Mouse (Mus musculus) kidney, embryonic 14.5 days (tissue): ENCODE results near the gene Ifnk. TPM values are rescaled to one million over a fixed set of nuclear protein-coding genes. Genes with fewer than 3 reads are reported as not detected.

Source experiments
- ATAC-seq: fragments of 200-750 bp; cut with Nextera tagmentation; 2 replicates; pipeline ENCODE4 v1.8.0; 2017; ENCODE audit warnings: moderate number of reproducible peaks, mild to moderate bottlenecking, moderate TSS enrichment, moderate library complexity; ENCODE audit not compliant: low FRiP score, low TSS enrichment
- H3K27ac ChIP-seq: fragments of 300-500 bp; sonication (generic); 2 replicates; pipeline ENCODE4 v1.5.1; 2014; ENCODE audit warnings: low read depth, mild to moderate bottlenecking, low read length, moderate library complexity, mixed read lengths
- H3K27me3 ChIP-seq: fragments of 300-500 bp; sonication (generic); 2 replicates; pipeline ENCODE4 v1.6.1; 2014; ENCODE audit warnings: mild to moderate bottlenecking, low read length; ENCODE audit not compliant: control insufficient read depth, insufficient read depth
- H3K36me3 ChIP-seq: fragments of 300-500 bp; sonication (generic); 2 replicates; pipeline ENCODE4 v1.6.1; 2014; ENCODE audit warnings: low read length, mixed read lengths; ENCODE audit not compliant: control insufficient read depth, insufficient read depth
- H3K4me1 ChIP-seq: fragments of 300-500 bp; sonication (generic); 2 replicates; pipeline ENCODE4 v1.6.1; 2014; ENCODE audit warnings: low read length, mixed read lengths; ENCODE audit not compliant: control insufficient read depth, insufficient read depth
- H3K4me2 ChIP-seq: fragments of 300-500 bp; sonication (generic); replicated peaks from 2 replicates; pipeline ENCODE4 v1.6.1; 2014; ENCODE audit warnings: low read depth, mild to moderate bottlenecking, low read length
- H3K4me3 ChIP-seq: fragments of 300-500 bp; sonication (generic); 2 replicates; pipeline ENCODE4 v1.5.1; 2014; ENCODE audit warnings: mild to moderate bottlenecking, low read length
- H3K9ac ChIP-seq: fragments of 300-500 bp; sonication (generic); 2 replicates; pipeline ENCODE4 v1.6.1; 2014; ENCODE audit warnings: low read depth, mild to moderate bottlenecking, low read length, moderate library complexity
- H3K9me3 ChIP-seq: fragments of 300-500 bp; sonication (generic); 2 replicates; pipeline ENCODE4 v1.6.1; 2016; ENCODE audit warnings: low read length; ENCODE audit not compliant: control insufficient read depth
- WGBS: fragments of 180-500 bp; shearing (Covaris S2); extraction: QIAGEN DNeasy Blood & Tissue Kit; methylation state at CpG from one replicate; pipeline ENCODE4 v1.1.7; 2014; 5-methylcytosine and 5-hydroxymethylcytosine counted together
- polyA plus RNA-seq: library from polyadenylated mRNA; unstranded; fragments of >200 nt; fragmentation: Nextera tagmentation; extraction: Ambion mirVana; gene quantifications from 2 replicates; pipeline ENCODE4 v1.2.1, GENCODE M21; 2014

Ifnk gene
- polyA plus RNA-seq, 1 experiment from 2014 or later, result 0.55 TPM

- Histone ChIP-seq H3K27ac (no peak overlapping the region), H3K36me3 (no peaks in the 10 kb centered on the region), H3K4me1 (0 out of 2 replicates have a peak, but pooled peaks cover 3% of the 10 kb centered on the region), H3K4me3 (no peak overlapping the region), H3K27me3 (no peaks in the 10 kb centered on the region), H3K9ac (no peak overlapping the region), H3K4me2 (no peak overlapping the region), H3K9me3 (no peaks in the 10 kb centered on the region)
- 87% methylated on average over 4 of the region's 4 CpGs for WGBS
- ATAC-seq, result no peak
These were observed 18.4 kb upstream of the Ifnk start for GRCm38 (mm10) chr4:35133411-35133810.

DNA sequence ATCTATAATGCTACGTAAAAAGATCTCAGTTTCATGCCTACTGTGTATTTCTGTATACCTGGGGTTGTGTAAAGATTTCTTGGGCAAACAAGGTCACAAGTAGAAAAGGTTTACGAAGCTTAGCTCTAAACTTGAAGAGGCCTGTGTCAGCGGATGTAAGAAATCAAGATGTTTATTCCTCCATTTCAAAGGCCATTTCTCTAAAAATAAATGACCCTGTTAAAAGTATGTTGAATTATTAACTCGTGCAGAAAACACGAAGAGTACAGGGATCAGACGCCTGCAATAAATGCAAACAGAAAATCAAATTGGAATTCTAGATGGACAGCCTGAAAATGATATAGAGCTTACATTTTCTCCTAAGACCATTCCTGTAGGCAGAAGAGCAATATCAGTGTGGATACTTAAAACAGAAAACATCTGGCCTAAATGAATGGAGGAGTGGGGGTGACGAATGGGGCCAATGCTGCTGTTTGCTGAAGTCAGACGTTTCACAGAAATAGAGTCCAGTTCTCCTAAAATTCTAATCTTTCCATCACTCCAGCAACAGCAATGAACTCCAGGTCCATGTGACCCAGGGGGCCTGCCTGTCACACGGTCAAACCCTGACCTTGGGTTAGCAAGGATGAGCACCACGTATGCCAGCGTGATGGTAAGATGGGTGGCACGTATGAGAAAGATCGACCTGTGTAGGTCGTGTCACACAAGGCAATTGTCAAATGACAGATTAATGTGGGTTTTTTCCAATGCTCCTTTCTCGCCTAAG is 16.8 kb upstream of the Ifnk start:
- no peaks in the 10 kb centered on the region for H3K36me3 ChIP-seq
- WGBS, result 48% methylated on average over 15 of the region's 15 CpGs

GRCm38 (mm10) chr4:35135806-35136205 is 16.1 kb upstream of the Ifnk start:
- Histone ChIP-seq H3K27ac (no peak overlapping the region), H3K27me3 (no peaks in the 10 kb centered on the region), H3K36me3 (no peaks in the 10 kb centered on the region), H3K4me2 (no peak overlapping the region), H3K4me3 (no peak overlapping the region), H3K4me1 (0 out of 2 replicates have a peak, but pooled peaks cover 3% of the 10 kb centered on the region), H3K9ac (no peak overlapping the region), H3K9me3 (no peaks in the 10 kb centered on the region)
- no peak for ATAC-seq
- WGBS, result 72% methylated on average over 4 of the region's 4 CpGs

More for the DNA sequence above, 16.8 kb upstream of the Ifnk start:
- Histone ChIP-seq H3K4me2 (no peak overlapping the region), H3K9ac (no peak overlapping the region), H3K27me3 (no peaks in the 10 kb centered on the region), H3K27ac (no peak overlapping the region), H3K4me1 (0 out of 2 replicates have a peak, but pooled peaks cover 3% of the 10 kb centered on the region), H3K9me3 (no peaks in the 10 kb centered on the region), H3K4me3 (no peak overlapping the region)
- no peak for ATAC-seq

DNA sequence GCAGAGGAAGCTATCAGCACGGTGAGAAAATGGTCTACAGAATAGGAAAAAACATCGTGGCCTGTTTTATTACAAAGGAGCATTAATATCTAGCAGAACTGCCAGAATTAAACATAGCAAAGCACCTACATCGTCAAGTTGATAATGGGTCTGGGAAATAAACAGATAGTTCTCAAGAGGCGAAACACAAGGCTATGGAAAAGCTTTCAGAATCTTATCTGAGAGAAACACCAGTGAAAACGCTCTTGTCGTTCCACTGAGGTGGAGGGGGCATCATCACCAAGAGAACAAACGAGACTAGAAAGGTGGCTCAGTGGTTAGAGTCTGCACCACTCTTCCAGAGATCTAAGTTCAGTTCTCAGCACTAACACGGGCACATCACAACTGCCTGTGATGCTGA is 14.9 kb upstream of the Ifnk start:
- H3K4me1 ChIP-seq, result 0 out of 2 replicates have a peak, but pooled peaks cover 3% of the 10 kb centered on the region
- no peaks in the 10 kb centered on the region for H3K9me3 ChIP-seq
- no peak for ATAC-seq
- 87% methylated on average over 8 of the region's 8 CpGs for WGBS
- no peak overlapping the region for H3K27ac ChIP-seq
- H3K4me3 ChIP-seq, result no peak overlapping the region
- H3K9ac ChIP-seq, result no peak overlapping the region
- no peak overlapping the region for H3K4me2 ChIP-seq
- H3K27me3 ChIP-seq, result no peaks in the 10 kb centered on the region
- H3K36me3 ChIP-seq, result no peaks in the 10 kb centered on the region

- ATAC-seq, result peak; percentile 32; the same call in 1 of the 2 replicates
- H3K9me3 ChIP-seq, result no peaks in the 10 kb centered on the region
These were observed 13.8 kb upstream of the Ifnk start for GRCm38 (mm10) chr4:35138077-35138476.

GRCm38 (mm10) chr4:35140317-35140716 is 11.5 kb upstream of the Ifnk start:
- Histone ChIP-seq H3K36me3 (no peaks in the 10 kb centered on the region), H3K9me3 (no peaks in the 10 kb centered on the region), H3K27ac (no peak overlapping the region), H3K4me1 (0 out of 2 replicates have a peak, but pooled peaks cover 3% of the 10 kb centered on the region), H3K9ac (no peak overlapping the region), H3K27me3 (no peaks in the 10 kb centered on the region), H3K4me3 (no peak overlapping the region), H3K4me2 (no peak overlapping the region)
- 41% methylated on average over 6 of the region's 6 CpGs for WGBS
- no peak for ATAC-seq

More at GRCm38 (mm10) chr4:35138077-35138476, 13.8 kb upstream of the Ifnk start:
- Histone ChIP-seq H3K4me1 (0 out of 2 replicates have a peak, but pooled peaks cover 3% of the 10 kb centered on the region), H3K36me3 (no peaks in the 10 kb centered on the region), H3K4me3 (no peak overlapping the region), H3K27me3 (no peaks in the 10 kb centered on the region), H3K9ac (no peak overlapping the region), H3K4me2 (no peak overlapping the region), H3K27ac (no peak overlapping the region)
- 44% methylated on average over 6 of the region's 6 CpGs for WGBS

- Histone ChIP-seq H3K9ac (0 out of 2 replicates have a peak overlapping the region, but pooled peaks have one; percentile 12), H3K36me3 (no peaks in the 10 kb centered on the region), H3K4me3 (no peak overlapping the region), H3K27me3 (no peaks in the 10 kb centered on the region), H3K9me3 (no peaks in the 10 kb centered on the region), H3K4me2 (no peak overlapping the region), H3K4me1 (no peaks in the 10 kb centered on the region), H3K27ac (no peak overlapping the region)
- WGBS, result 69% methylated on average over 12 of the region's 12 CpGs
- ATAC-seq, result no peak
These were observed 8.3 kb upstream of the Ifnk start for GRCm38 (mm10) chr4:35143472-35144102.

DNA sequence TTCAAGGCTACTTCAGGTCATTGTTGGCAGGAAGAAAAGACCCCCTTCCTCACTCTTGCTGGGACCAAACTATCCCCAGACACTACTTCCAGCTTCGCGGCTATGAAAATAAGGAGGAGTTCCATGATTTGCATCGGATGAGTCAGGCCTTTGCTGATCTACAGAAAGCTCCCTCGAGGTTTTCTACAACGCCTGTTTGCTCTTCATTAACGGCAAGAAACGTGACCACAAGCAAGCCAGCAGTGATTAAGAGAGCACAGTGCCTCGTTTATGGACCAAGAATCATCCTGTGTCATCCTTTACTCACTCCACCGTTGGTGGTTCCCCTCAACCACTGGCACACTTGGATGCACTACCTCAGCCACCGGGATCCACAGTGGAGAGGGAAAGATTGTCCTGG is 6.1 kb upstream of the Ifnk start:
- Histone ChIP-seq H3K9ac (no peak overlapping the region), H3K27ac (no peak overlapping the region), H3K36me3 (no peaks in the 10 kb centered on the region), H3K4me1 (no peaks in the 10 kb centered on the region), H3K27me3 (no peaks in the 10 kb centered on the region), H3K9me3 (no peaks in the 10 kb centered on the region), H3K4me3 (no peak overlapping the region), H3K4me2 (no peak overlapping the region)
- 87% methylated on average over 10 of the region's 10 CpGs for WGBS
- no peak for ATAC-seq

DNA sequence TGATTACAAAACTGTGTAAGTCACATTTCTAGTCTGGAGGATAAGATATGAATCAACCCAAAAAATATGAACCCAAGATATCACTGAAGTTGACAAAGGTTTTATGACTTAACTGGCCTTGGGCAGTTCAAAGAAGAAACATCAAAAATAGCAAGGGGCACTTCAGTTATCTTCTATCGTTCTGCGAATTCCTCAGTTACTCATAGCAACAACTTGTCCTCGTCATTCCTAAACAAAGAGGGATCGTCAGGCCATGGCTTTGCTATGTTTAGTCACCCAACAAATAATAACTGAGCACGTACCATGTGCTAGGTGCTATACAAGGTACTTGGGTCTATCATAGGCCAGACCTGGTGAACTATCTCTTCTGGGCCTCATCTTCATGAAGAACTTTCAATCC is 5.3 kb upstream of the Ifnk start:
- no peaks in the 10 kb centered on the region for H3K9me3 ChIP-seq
- no peak for ATAC-seq
- H3K27ac ChIP-seq, result no peak overlapping the region
- no peaks in the 10 kb centered on the region for H3K36me3 ChIP-seq
- WGBS, result 96% methylated on average over 5 of the region's 5 CpGs
- H3K27me3 ChIP-seq, result no peaks in the 10 kb centered on the region
- no peak overlapping the region for H3K9ac ChIP-seq
- no peaks in the 10 kb centered on the region for H3K4me1 ChIP-seq
- H3K4me3 ChIP-seq, result no peak overlapping the region
- no peak overlapping the region for H3K4me2 ChIP-seq
